Mouse (Mus musculus): ENCODE results near the gene Pklr.

GRCm38 (mm10) chr3:89144821-89145220 lies 8.9 kb downstream of the Pklr start:
- TF ChIP-seq CTCF (conservative IDR thresholded peaks at IDR 0.05; ENCODE audit: low read length) (no peak), POU5F1 (IDR thresholded peaks at IDR 0.05; ENCODE audit: borderline replicate concordance, low read length) (no peak)

All from E14TG2a.4 (cell line).